Mouse (Mus musculus): ENCODE measurements at regions not wholly inside any gene's neighbourhood (a gene's known extent, or its start where the extent isn't known, plus 50 kb on each side); places are given as distances from the start of the nearest gene placed in this dataset.

DNA sequence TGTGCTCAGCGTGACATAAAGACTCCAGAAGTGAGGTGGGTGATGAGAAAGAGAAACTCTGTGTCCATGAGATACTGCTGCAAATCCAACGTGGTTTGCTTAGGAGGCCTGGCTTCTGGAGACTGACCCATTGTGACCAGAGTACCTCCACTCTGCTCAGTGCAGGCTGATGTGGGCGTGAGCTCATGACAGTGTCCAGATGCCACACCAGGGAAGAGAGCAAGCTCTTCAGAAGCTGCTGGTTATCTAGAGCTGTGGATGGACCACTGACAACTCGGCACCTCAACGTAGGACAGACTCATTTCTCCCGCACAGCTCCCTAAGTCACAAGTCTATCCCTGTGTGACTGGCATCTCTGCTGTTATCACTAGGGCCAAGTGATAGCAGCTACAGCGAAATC lies 114.9 kb upstream of the N6amt1 start:
- TF ChIP-seq ZNF384 (IDR thresholded peaks at IDR 0.05; ENCODE audit: low read depth, low read length) (no peak), MAFK (IDR thresholded peaks at IDR 0.05; ENCODE audit: insufficient read depth, low read depth, low read length) (no peak)

Measured in ES-E14 (cell line).